Mouse (Mus musculus) cortical plate, adult 2 months (tissue): ENCODE results near the gene Wfs1.
A peak's percentile ranks its signal among the peaks of the same experiment; 100 is the strongest.

Experiments
- CTCF ChIP-seq: fragments of 200-500 bp; IDR thresholded peaks from 2 replicates; pipeline ENCODE4 v1.5.1; 2011; ENCODE audit warnings: mild to moderate bottlenecking, control low read depth, low read length; ENCODE audit not compliant: insufficient read depth; ENCODE audit errors: extremely low read depth
- POLR2A ChIP-seq: fragments of 200-500 bp; IDR thresholded peaks from 2 replicates; pipeline ENCODE4 v1.6.1; 2011; ENCODE audit warnings: mild to moderate bottlenecking, low read length, control low read depth; ENCODE audit not compliant: insufficient read depth; ENCODE audit errors: extremely low read depth

DNA sequence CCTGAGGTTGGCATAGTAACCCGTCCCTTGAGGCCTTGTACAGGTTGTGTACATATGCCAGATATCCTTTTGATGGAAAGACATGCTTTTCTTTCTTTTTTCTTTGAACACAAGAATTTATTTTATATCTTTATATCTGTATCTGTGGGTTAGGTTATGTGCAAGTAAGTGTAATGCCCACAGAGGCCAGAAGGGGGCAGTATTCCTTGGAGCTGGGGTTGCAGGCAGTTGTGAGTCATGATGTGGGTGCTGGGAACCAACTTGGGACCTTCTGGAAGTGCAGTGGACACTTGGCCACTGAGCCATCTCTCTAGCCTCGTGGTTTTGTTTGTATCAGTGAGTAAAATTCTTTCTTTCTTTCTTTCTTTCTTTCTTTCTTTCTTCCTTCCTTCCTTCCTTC is 46.6 kb downstream of the Wfs1 start:
- TF ChIP-seq CTCF (peak; percentile 27; the same call in 1 of the 2 replicates), POLR2A (no peak)
